Mouse (Mus musculus): ENCODE data around the gene Tmem121b.
A peak's percentile ranks its signal among the peaks of the same experiment; 100 is the strongest.

Gene Tmem121b

DNA sequence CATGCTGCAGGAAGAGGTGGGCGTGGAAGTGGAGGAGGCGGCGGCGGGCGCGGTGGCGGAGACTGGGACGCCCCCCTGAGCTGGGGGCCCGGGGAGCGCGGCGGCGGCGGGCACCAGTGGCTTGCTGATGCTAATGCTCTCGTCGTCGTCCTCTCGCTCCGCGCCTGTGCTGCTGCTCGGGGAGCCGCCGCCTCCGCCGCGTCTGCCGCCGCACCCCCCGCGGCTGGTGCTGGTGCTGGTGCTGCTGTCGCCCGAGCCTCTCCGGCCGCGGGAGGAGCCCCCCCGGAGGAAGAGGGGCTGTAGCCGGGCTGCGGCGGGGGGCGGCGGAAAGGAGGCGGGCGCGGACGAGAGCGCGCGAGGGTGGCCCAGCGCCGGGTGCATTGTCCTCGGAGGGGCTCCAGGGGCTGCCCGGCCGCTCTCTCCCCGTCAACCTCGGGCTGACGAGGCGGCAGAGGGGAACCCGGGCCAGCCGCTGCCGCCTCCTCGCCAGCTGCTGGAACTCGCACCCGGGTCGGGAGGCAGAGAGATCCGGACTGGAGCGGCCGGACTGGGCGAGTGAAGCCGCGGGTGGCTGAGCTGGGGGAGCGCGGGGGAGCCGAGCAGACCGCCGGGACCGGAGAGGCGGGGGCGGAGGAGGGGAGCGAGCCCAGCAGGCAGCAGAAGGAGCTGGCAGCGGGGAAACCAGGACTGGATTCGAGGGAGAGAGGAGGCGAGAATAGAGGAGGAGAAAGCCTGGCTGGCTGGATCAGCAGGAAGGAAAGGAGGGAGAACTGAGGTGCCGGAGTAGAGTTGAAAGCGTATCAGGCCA is at the start of gene Tmem121b:
Tmem121b (minus strand) TSS at position 434 of the 808 bp plus-strand sequence.
- DNase-seq (ENCODE audit: low spot score): peak; percentile 88

DNA sequence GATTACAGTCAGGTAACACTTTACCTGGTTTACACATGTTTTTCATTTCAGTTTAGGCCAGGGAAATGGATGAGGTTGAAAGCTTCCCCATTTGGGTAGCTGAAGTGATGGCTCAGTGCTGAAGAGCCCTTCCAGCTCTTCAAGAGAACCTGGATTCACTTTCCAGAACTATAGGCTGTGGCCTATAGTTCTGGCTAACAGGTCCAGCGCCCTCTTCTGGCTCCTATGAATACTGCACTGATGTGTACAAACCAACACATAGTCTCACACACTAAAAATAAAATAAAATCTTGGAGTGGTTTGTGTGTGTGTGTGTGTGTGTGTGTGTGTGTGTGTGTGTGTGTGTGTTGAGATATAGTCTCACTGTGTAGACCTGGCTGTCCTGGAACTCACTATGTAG is 48.5 kb upstream of the Tmem121b start:
- DNase-seq (ENCODE audit: low spot score): no peak

DNA sequence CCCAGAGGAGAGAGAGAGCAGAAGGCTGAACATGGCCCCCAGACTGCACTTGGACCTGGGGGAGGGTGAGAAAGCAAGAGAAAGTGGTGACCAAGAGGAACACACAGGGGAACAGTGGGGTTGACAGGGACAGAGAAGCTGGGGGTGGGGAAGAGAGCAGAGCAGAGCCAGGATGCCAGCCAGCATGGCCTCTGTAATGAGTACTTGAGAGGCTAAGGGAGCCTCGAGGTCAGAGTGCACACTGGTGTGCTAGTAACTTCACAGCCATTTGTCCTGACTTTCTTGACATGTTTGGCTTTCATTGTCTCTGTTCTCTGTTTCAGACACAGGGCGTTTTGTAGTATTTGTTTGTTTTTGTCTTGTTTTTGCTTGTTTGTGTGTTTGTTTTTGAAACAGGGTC is 47.8 kb upstream of the Tmem121b start:
- DNase-seq (ENCODE audit: low spot score): no peak

DNA sequence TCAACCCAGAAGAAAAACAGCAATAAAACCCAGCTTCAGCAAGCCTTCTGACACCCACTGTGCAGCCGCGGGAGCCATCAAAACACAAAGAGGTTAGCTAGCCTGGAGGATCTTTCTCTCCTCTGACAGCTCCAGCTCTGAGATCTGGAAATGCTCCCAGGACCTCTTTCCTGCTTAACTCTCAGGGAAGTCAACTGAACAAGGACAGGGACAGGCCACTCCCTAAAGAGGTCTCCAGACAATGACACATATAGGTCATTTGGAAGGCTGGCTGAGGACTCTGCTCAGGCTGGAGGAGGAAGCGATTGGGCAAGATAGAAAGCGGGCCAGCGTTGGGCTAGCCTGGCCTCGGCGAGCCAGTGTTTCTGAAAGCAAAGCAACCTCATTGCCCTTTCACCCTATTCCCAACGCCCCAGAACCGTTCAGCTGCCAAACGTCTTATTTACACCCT is 46.2 kb upstream of the Tmem121b start:
- no peak for DNase-seq (ENCODE audit: low spot score)

DNA sequence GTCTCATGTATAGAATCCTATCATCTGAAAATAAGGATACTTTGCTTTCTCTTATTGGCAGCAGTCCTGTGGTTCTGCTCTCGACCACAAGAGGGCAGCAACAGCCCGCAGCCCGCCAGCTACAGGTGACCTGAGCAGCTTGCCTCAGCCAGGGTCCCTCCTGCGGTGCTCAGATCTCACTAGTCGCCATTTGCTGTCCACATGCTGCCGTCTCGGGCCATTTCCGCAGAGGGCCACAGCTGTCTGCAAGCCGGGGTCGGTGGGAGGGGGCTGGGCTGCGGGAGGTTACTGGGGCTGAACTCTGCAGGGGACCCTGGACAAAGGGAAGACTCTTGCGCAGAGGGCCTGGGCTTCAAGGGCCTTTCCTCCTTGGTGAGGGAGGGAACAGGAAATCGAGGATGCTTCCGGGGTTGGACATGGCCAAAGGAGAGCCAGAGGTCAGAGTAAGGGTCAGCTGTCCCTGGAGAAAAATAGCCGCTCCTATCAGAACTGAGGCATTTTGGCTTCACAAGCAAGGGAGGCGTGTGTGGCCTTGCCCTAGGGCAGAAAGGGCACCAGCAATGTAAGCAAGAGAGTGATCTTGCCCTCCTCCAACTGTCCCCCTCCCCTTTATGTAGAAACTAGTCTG is 45.6 kb upstream of the Tmem121b start:
- peak; percentile 65 for DNase-seq (ENCODE audit: low spot score)

DNA sequence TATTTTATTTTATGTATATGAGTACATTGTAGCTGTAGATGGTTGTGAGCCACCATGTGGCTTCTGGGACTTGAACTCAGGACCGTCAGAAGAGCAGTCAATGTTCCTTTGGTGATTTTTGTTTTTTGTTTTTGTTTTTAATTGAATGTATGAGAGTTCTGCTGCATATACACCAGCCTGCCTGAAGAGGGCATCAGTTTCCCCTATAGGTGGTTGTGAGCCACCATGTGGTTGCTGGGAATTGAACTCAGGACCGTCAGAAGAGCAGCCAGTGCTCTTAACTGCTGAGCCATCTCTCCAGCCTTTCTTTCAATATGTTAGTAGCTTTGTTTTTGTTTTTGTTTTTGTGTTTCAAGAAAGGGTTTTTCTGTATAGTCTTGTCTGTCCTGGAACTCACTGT is 42.7 kb upstream of the Tmem121b start:
- DNase-seq (ENCODE audit: low spot score): no peak

DNA sequence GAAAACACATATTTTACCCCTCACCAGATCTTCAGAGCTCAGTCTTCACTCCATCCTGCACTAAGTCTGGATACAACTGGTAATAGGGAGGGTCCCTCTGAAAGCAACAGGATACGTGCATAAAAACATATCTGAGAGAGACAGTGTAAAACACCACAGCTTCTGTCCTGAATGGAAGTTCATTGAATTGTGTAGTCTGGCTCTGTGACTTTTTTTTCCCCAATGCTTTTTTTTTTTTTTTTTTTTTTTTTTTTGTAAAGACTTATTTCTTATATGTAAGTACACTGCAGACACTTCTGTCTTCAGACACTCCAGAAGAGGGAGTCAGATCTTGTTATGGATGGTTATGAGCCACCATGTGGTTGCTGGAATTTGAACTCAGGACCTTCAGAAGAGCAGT is 39.0 kb upstream of the Tmem121b start:
- DNase-seq (ENCODE audit: low spot score): no peak

DNA sequence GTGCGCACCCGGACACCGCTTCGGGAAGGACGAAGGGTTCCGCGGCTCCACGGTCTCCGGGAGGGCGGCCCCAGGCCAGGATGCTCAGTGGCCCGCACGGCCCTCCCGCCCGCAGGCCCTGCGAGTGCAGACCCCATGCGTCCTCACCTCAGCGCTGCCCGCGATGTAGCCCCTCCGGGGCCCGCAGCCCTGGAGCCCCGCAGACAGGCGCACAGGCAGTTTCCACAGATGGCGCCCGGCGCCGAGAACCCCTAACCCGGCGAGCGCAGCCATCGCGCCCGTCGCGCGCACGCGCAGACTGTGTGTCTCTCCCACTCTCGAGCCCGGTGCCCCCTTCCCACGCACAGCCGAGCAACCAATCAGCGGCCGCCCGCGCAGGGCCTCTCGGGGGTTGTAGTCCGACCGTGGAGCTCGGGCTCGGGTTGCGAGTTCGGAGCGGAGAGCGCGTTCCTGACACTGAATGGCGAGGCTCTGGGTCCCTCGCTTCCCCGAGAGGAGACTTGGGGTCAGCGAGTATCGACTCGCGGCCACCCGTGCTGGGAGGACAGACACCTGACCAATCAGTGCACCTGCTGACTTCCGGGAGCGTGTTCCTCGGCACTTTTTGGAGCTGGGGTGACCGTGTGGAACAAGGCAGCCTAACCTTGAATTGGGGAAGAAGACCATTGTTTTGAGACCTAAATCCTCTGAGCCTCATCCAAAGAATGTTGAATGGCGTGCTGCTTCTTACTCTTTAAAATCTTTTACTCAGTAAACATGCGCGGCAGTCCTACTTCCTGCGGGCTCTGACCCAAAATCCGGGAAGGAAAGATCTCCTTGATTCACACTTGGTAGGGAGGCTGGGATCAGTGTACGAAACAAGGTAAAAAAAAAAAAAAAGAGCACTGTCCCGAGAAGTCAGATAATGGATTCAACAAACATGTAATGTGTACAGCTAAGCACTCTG is 37.7 kb upstream of the Tmem121b start, which contains the start of gene Hdhd5:
Hdhd5 (minus strand) TSS at position 300 of the 946 bp plus-strand sequence.
- peak; percentile 93 for DNase-seq (ENCODE audit: low spot score)

DNA sequence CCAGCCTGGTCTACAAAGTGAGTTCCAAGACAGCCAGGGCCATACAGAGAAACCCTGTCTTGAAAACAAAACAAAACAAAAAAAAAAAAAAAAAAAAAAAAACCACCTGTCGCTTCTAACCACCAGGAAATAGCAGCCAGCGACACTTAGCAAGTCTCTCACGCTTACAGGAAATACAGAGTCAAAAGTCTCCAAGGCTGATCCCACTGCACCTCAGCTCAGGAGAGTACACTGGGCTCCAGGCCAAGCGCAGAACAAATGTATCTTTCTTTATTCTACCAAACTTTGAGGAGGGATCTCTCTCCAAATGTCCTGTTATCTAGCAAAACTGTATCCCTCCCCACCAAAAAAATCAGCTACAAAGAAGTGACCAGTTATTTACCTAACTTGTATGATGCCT is 35.5 kb upstream of the Tmem121b start:
- no peak for DNase-seq (ENCODE audit: low spot score)

DNA sequence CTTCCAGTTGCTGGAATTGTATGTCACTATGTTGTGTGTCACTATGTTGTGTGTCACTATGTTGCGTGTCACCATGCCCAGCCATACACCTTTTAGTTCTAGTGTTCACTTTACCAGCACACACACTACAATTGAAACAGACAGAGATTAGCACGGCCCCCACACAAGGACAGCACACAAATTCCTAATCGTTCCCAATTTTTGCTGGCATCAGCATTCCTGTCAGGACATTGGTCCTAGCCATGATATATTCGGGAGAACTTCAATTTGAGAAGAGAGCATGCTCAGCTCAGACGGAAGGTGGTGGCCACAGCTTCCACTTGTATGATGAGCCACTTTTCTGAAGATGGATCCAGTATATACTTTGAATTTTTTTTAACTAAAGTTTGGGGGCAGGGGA is 31.2 kb upstream of the Tmem121b start:
- DNase-seq (ENCODE audit: low spot score): no peak

DNA sequence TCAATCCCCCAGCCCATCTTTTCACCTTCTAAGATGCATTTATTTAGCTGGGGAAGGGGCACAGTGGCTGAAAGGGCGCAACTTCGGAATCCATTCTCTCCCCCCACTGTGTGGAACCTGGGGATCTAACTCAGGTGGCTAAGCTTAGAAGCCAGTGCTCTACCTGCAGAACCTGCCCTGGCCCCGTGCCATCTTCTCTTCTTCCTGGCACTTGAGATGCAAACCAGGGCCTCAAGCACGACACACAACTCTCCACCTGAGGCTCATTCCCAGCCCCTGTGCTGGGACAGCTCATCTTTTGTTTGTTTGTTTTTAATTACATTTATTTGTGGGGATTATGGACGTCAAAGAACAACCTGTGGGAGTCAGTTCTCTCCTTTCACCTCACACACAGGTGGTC is 26.0 kb upstream of the Tmem121b start:
- DNase-seq (ENCODE audit: low spot score): no peak

DNA sequence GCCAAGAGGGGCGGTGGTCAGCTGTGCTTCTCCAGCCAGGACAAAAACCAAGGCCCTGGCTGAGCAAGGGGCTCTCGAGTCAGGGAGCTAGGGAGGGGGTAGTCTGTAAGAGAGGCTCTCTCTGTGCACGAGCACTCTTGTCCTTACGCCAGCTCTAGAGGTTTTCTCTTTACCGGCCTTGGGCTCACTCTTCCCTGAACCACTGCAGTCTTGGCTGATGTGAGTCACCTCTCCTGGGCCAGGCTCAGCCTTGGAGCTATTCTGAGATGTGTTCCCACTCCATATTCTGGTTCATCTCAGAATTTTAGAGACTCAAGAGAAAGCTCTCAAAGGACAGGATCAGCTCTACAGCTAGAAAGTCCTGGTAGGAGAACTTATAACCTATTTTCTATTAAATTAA is 23.7 kb upstream of the Tmem121b start:
- DNase-seq (ENCODE audit: low spot score): no peak

DNA sequence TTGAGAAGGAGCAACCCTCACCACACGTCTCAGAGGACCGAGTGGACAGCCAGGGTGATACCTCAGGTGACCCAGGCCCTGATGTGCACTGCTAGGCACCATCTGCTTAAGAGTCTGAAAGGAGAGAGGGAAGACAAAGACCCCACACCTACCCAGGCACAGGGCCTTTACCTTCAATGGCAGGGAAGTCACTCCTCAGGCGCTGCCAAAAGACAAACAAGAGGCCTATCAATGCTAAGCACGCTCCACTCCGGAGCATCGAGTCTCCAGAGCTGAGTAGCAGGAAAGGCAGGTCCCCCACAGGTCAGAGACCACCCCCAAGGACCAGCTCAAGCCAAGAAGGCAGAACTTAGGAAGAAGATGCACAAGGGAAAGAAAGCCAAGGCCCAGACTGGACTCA is 23.3 kb upstream of the Tmem121b start:
- DNase-seq (ENCODE audit: low spot score): no peak

DNA sequence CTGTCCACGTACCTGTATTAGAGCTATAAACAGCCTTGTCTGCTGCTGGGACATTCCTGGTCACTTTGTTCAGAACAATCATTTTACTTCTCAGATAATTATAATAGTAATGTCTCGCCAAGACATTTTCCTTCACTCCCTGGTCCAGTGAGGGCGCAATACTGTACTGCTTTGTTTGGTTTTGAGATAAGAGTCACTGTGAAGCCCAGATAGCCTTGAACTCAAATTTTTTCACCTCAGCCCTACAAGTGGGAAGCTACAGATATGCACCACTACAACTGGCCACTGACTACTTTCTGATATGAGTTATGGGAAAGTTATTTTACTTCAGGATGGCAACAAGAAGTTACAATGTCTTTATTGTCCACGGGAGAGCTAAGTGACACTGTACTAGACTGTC is 22.8 kb upstream of the Tmem121b start:
- no peak for DNase-seq (ENCODE audit: low spot score)

DNA sequence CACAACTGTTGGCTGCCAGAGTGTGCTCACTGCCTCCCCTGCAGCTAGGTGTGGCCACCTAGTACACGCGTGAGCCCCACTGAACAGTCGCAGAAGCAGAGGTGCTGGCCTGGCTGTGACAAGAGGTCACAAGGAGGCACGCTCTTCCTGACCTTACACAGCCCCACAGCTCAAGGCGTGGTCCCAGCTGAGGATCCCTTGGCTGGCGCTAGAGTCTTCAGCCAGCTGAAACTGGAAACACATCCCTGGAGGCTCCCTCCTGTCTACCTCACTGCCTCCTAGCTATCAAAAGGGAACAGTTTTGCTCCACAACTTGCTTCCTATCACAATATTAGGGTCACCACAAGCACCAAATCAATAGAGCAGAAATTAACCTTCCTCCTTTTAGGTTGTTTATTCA is 17.6 kb upstream of the Tmem121b start:
- no peak for DNase-seq (ENCODE audit: low spot score)

DNA sequence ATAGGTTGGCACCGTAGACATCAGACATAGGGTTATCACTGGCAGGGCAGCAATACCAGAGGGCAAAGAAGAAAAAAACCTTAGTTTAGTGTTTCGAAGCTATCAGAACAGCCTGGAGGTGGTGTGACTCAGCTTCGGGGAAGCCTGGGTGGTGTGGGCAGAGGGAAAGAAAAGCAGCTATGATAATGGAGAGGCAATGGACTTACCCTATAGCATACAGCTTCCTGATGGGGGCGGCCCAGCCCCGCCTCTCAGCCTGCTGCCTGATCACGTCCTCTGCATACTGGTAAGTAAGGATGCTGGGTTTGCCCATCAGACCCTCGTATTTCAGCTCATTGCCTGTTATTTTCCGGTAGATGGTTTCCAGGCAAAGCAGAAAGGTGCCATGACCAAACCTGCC is 16.8 kb upstream of the Tmem121b start:
- DNase-seq (ENCODE audit: low spot score): peak; percentile 56

DNA sequence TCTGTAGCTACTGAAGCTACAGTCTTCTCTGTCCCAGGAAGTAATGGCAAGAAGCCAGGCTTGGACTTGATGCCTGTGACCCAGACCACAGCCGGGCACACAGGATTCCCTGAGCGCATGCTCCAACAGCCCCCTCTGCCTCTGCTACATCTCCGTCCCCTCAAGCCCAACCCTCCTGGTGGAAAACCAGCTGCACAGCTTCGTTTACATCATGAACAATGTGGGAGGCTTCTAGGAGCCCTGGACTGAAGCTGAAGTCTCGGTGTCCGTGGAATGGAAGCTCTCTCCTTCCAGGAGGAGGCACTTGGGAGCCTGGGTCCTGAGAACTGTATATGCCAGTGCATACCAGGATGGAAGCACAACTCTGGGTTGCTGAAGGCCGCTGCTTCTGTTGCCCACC is 16.4 kb upstream of the Tmem121b start:
- no peak for DNase-seq (ENCODE audit: low spot score)

DNA sequence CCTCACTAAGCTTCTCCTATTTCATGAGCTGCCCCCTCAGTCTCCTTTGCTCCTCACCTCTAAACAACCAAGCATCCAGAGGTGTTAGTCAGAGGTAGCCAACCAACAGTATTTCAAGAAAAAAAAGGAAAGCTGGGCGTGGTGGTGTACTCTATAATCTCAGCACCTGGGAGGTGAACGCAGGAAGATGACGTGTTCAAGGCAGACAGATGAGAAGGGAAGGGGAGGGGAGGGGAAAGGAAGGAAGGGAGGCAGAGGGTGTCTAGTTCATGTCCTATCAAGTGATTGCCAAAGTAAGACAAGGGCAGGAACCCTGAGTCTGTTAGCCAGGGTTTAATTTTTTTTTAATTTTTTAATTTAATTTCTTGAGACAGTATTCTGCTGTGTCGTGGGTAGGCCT is 15.0 kb upstream of the Tmem121b start:
- no peak for DNase-seq (ENCODE audit: low spot score)

DNA sequence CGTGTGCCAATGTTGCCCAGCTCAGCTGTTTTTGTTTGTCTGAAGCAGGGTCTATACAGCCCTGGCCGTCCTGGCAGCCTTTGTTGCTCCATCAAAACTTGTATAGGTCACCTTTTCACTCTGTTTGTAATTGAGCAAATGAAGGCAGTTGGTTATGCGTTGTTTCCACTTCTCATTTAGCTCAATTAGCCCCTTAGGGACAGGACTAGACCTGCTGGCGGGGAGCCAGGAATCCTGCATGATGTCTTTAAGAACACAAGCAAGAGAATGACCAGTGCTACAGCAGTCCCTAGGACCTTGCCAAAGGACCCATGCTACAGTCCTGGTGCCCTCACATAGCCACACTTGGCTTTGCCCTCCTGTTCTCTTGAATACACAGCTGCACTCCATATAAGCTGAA is 11.9 kb upstream of the Tmem121b start:
- DNase-seq (ENCODE audit: low spot score): no peak

DNA sequence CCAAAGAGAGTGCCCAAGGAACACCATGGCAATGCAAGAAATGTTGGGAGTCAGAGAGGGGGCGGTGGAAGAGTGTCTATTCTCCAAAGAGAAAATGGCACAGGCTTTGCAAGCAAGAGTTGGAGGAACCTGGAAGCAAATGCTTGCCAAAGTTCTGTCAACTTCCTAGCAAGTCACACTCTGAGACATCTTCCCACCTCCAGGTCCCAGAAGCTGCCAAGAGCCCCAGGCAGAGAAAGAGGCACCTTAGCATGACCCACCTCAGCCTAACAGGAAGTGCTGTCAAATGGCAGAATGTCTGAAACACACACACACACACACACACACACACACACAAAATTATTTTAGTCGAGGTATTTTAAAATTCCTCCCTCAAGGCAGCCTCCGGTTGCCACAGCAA is 10.4 kb upstream of the Tmem121b start:
- DNase-seq (ENCODE audit: low spot score): no peak

DNA sequence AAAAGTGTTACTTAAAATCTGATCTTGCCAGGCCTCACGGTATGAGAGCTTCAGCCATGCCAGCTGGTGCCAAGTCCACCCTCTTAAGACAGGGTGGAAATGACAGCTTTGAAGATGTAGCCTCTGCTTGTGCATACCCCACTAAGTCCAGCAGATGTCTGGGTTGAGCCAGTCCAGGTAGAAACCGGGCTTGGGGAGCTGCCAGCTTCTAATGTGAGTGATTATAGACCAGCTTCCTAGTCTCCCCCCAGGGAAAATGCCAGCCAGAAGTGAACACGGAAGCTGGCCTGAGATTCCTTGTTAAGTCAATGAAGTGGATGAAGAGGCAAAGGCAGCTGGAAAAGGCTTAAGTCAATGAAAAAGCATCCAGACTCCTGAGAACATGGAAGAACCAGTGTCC is 2.9 kb upstream of the Tmem121b start:
- DNase-seq (ENCODE audit: low spot score): peak; percentile 4

Data from layer of hippocampus, adult 11-12 months (tissue).